Mouse (Mus musculus) heart, adult 18-20 months (tissue): Measurements from ENCODE around the gene Snx1. TPM values are rescaled to one million over a fixed set of nuclear protein-coding genes. Genes with fewer than 3 reads are reported as not detected.

Source experiments
- DNase-seq, 2 experiments: peaks; one replicate each; pipeline ENCODE4 v3.0.0; 2021 to 2022; ENCODE audit warnings: mixed read lengths in 1 of 2
- long read RNA-seq, 2 experiments: library from polyadenylated mRNA; stranded (forward); transcript quantifications; one replicate each; pipeline ENCODE4 v2.0.0; 2021
- total RNA-seq, 2 experiments: library from RNA; stranded (reverse); gene quantifications; 2 replicates each; pipeline ENCODE4 v1.2.3; 2021

Gene Snx1
- 10 to 100 TPM; 27.3 to 27.8 TPM for total RNA-seq
- long read RNA-seq, experiment 1, transcript Snx1-201 (15 exons, 2,073 nt): major isoform, 46 of 49 reads
- long read RNA-seq, experiment 1, partial matches to known transcripts: 0 of 49 reads
- long read RNA-seq, experiment 1, other reads (novel, unspliced or antisense): 3 of 49 reads
- long read RNA-seq, experiment 2, transcript Snx1-201 (15 exons, 2,073 nt): major isoform, 20 of 24 reads
- long read RNA-seq, experiment 2, partial matches to known transcripts: 3 of 24 reads
- long read RNA-seq, experiment 2, other reads (novel, unspliced or antisense): 1 of 24 reads

DNA sequence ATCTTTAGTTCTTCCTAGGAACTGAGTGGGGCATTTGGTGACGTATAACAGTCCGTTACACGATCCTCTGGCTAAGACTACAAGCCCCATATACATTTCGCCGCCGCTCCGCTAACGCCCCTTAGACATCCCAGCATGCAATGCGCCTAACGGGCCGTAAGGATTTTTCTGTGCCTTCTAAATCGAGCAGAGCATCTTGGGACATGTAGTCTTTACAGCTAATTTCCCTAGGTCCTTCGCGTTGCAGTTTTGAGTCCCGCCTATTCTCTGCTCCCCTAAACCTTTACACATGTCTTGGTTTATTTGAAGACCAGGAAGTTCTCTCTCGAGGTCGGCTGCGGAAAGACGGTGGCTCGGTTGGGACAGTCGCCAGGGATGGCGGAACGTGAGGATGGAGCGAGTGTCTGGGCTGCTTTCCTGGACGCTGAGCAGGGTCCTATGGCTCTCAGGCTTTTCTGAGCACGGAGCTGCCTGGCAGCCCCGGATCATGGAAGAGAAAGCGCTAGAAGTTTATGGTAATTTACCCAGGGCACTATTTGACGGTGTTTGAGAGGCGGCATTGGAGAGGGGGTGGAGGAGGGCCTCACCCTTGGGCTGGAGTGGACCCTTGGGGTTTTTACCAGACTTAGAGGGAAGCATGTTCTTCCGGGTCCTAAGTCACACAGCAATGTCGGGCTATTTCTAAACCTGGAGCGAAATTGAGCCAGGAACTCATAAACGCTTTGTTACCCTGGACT lies at the start of gene Snx1, which contains the start of gene Ciao2a:
TSS of gene Snx1 (minus strand) at position 132 of the 737 bp plus-strand sequence.
TSS of gene Ciao2a (plus strand) at position 156 of the 737 bp plus-strand sequence.
- peak; percentile 97 for DNase-seq

DNA sequence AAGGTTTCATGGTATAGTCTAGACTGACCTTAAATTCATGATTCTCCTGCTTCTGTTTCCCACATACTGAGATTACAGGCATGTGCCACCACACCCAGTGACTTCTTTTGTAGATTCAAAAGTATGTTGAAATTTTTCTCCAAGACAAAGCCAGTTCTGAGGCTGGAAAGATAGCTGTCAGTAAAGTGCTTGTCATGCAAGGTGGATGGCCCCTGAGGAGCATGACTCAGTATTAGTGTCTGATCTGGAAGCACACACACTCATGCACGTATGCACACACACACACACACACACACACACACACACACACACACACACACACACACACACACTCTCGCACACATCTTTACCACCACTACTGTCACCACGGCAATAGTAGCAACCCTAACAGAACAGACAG lies 48.6 kb upstream of the Snx1 start:
- DNase-seq: no peak

DNA sequence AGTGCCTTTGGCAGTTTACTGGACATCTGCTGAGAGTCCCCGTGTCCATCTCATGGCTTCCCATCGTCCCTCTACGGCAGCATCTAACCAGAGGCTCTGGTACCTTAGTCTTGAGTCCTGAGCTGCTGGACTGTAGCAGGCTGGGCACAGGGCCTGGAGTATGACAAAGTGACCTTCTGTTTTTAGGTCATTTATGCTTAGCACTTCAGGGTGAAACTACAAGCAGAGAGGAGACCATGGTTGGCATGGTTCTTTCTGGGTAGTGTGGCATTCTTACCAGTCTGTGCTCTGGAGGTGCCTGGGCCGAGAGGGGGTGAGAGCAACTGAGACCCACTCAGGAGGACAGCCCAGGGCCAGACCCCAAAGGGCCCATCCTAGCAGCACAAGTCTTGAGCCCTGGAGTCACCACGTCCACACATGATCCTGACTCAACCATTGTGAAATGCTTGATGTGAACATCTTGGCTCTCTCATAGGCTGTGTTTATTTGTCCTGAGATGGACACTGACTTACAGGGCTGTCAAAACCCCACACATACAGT lies 47.0 kb upstream of the Snx1 start:
- no peak for DNase-seq

DNA sequence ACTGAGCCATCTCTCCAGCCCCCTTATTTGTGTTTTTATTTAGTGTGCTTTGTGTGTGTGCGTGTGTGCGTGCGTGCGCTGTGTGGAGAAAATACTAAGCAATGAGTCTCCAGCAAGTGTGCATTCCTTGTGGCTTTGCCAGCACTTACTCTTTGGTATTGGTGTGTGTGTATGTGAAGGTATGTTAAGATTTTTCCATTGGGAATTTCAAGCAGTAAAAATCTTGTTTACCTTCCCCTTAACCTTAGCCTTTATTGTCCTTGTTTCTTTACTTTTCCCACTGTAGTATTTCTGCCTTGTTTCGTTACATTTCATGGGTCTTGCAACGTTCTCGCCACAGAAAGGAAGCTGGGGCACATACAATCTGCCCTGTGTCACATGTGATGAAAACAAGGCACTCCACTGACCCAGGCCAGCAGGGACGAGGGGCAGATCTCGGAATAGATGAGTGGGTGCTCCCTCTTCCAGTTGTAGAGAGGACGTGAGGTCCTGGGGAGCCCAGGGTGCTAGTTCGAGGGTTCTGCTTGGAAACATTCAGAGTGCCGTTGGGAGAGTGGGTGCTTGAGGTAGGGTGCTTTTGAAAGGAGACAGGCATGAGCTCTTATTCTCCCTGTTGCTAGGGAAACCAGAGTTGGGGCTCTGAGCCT lies 45.0 kb upstream of the Snx1 start:
- DNase-seq: no peak

DNA sequence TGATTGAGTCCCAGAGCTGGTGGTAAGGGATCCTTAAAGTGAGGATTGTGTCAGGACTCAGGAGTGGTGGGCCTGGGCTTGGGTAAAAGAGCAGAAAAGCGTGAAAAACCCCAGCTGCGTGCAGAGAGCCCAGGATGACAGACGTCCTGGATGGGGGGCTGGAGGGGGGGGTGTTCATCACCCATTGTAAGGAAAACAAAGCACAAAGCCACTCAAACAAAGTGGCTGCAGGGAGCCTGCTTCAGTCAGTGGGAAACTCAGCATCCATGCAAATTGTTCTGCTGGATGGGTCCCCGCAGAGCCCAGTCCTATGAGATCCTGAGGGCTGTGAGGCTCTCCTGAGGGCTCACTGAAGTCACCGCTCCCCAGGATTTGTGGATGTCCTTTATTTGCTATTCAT lies 44.1 kb upstream of the Snx1 start:
- DNase-seq: no peak

DNA sequence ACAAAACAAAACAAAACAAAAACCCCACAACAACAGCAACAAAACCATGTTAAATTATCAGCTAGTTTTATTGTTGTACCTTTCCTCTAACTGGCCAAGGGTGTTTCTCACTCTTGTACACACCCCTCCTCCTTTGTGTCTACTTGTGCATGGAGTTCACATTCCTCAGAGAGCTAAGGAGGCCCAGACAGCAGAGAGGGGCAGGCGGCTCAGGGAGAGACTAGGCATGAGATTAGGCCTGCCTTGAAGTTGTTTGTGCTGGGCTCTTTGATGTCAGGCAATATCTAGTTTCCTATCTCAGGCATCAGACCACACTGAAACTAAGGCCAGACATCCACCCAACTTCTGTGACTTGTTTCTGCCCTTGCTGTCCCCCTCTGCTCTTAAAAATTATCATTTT lies 41.8 kb upstream of the Snx1 start:
- no peak for DNase-seq

DNA sequence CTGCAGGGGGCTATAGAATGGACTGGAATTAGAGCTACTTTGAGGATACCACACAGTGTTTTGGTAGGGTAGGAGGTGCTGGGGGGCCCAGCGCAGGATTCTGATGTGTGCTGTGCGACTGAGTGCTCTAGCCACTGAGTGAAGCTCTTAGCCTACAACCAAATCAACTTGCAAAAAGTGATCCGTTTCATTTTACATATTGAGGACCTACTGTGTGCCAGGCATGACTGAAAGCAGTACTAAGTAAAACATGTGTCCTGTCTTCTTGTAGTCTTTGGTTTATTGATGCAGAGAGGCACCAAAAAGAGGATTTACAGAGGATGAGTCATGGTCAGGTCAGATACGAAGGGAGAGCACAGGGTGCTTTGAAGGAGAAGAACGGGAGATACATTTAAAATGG lies 40.8 kb upstream of the Snx1 start:
- DNase-seq: no peak

DNA sequence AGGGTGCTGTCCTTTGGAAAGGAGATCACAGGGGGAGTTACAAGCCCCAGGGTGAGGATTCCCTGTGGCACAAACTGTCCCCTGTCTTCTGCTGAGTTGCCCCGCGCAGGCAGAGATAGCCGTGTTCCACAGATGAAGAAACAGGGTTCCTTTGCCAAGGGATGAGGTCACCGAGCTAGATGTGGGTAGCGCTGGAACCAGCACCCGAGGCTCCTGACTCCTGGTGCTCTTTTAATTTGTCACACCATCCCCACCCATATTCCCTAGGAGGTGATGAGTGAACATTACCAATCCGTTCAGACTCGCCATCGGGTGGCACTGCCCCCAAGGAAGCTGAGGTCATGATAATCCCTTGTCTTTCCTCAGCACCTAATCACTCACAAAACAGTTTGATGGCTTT lies 36.6 kb upstream of the Snx1 start:
- DNase-seq: peak; percentile 61 to 78

DNA sequence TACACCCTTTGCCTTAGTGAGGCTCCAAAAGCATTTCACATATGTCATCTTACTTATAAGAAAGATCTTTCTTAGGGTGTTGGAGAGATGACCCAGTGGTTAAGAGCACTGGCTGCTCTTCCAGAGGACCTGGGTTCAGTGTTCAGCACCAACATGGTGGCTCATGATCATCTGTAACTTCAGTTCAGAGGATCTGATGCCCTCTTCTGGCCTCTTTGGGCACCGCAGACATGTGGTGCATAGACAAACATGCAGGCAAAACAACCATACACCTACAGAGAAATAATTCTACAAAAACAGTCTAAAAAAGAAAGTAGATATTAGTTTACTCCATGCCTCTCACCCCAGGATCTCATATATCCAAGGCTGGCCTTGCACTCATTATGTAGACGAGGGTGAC lies 33.8 kb upstream of the Snx1 start:
- DNase-seq: no peak

DNA sequence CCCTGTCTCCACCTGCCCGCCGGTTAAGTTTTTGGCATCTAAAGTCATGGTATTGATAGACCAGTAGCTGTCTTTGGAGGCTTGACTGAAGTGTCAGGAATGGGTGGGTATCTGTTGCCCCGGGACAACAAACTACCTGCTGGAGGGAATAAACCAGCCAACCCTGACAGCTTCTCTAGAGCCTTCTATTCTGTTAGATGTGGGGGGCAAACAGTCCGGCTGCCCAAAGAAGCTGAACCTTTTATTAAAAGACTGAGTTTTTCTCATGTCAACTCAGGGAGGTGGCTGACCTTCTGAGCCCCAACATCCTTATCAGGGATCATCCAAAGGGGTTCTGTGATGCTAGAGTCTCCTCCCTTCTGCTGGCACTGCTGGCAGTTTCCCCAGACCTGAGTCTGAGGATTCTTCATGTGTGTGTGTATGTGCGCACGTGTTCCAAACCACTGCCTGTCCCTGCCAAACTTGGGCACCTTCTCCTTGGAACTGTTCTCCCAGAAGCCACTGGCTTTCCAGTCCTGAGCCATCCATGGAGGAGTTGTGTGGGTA lies 32.6 kb upstream of the Snx1 start:
- no peak for DNase-seq

DNA sequence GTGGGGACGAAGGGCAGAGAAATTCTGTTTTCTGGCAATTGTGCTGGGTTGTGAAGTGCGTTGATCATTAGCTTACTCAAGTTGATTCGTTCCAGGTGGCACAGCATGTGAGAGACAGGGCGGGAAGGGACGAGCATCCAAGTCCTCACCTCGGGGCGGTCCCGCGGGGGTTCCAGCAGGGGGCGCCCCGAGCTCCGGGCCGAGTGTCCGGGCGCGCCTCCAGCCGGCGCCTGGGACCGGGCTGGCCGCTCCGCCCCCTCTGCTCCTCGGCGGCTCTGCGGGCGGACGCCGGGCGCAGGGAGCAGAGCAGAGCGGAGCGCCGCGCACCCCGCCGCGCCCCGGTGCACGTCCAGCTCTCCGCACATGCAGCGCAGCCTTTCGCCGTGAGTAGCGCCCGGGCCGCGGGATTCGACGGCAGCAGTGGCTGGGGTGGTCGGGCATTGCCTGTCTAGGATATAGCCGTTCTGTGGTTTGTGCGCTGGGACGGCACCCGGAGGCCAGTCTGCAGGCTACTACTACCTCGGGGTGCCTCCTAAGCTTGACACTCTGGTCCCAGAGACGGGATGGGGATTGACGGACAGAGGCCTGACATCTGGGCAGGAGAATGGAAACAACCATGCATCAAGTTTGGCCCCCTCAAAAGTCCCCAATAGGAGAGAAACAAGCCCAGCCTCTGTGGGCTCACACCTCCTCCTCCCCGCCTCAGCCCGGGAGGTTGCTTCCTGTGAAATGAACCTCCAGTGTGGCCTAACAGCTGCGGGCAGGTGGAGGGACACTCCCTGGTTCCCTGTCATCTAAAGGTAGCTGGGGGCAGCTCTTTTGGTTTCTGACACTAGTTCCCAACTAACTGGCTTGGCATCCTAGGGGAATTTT lies 31.8 kb upstream of the Snx1 start, which contains the start of gene Dapk2:
TSS of gene Dapk2 (plus strand) at position 266 of the 873 bp plus-strand sequence.
- peak; percentile 90 for DNase-seq

DNA sequence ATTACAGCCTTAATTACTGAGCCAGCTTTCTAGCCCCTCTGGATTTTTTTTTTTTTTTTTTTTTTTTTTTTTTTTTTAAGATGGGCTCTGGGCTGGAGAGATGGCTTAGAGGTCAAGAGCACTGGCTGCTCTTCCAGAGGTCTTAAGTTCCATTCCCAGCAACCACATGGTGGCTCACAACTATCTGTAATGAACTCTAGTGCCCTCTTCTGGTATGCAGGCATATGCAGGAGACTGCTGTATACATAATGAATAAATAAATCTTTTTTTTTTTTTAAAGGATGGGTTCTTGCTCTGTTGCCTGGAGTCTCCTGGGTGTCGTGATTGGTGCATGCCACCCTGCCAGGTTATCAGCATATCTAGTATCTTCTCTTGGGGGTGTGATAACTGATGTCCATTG lies 29.1 kb upstream of the Snx1 start:
- no peak for DNase-seq

DNA sequence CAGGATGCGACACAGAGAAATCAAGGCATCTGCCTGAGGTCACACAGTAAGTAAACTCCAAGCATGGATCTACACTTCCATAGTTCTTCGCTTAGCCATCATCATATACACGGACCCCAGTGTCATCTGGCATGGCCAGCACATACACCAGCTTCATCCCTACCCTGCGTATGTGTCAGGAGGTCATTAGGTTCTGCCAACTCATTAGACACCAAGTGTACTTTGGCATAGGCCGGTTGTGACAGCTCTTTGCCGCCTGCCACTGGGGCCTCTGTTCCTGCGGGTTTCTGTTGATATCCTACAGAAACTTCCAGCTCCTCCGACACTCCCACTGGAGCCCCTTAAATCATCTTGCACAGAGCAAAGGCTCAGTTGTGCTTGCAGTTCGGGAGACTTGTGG lies 27.6 kb upstream of the Snx1 start:
- no peak for DNase-seq

DNA sequence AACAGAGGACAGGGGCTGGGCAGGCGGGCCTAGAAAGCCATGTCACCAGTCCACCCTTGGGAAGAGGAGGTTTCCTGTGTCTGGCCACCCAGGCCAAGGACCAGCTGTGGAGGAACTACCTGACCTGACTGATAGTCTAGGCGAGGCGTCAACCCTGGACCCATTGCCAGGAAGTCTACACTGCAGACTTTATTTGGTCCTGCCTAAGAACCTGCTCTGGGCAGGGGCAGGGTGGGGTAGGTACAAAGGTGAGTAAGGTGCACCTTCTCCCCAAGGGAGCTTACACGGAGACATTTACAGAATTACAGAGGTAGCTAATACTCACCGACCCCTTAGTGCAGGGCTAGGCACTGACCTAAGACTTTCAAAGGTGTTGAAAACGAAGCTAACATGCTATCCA lies 27.2 kb upstream of the Snx1 start:
- DNase-seq: no peak

DNA sequence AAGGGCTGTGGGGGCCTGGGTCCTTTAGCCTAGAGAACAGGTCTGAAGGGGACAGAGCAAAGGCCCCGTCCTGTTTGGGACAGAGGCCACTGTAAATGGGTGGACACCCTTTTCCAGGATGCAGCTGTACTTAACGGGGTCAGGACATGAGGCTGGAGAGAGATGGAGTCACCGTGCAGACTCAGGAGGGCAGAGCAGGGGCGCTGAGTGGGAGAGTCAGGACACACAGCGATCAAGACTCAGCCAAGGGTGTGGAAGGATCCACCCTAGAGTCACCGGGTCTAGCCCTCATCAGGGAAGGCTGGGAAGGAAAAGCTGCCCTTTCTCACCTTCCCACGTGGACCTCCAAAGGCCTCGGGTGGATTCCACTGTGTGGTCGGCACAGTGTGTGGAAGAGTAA lies 25.6 kb upstream of the Snx1 start:
- DNase-seq: peak in 1 of 2 experiments; percentile 10

DNA sequence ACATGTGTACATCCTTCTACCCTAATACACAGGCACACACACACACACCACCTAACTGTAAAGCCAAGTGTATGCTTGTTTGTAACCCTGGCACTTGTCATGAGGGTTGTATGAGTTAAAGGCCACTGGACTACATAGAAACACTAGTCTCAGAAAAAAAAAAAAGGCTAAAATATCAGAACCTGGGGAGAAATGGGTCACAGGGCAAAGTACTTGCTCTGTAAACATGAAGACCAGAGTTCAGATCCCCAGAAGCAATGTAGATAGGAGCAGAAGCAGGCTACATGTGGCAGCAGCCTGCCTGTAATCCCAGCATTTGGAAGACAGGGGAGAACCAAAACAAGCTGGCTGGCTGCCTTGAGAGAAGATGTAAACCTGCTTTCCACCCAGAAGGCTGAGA lies 19.8 kb upstream of the Snx1 start:
- no peak for DNase-seq

DNA sequence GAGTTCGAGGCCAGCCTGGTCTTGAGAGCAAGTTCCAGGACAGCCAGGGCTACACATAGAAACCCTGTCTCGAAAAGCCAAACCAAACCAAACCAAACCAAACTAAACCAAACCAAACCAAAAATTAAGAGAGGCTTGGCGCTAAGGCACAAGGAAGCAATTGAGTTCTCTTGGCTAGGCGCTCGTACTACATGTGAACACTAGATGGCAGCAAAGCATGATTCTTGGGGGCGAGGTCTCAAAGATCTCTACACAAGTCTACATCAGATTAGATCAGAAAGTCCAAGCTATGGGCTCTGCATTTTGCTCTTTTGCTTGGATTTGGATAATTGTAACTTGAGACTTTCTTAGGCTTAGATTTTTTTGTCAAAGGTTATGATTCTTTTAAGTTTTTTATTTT lies 17.9 kb upstream of the Snx1 start:
- peak; percentile 74 to 86 for DNase-seq

DNA sequence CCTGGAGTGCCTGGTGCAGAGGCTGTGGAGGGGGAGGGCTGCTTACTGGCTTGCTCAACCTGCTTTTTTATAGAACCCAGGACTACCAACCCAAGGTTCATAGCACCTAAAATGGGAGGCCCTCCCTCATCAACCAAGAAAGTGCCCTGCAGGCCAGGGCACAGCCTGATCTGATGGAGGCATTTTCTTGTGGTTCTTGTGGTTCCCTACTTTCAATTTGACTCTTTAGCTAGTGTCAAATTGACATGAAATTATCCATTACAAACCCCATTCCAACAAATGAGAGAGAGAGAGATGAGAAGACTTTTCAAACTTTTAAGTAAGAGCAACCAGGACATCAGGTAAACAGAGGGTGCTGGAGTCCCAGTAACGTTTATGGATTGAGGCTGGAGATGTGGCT lies 15.9 kb upstream of the Snx1 start:
- DNase-seq: no peak

DNA sequence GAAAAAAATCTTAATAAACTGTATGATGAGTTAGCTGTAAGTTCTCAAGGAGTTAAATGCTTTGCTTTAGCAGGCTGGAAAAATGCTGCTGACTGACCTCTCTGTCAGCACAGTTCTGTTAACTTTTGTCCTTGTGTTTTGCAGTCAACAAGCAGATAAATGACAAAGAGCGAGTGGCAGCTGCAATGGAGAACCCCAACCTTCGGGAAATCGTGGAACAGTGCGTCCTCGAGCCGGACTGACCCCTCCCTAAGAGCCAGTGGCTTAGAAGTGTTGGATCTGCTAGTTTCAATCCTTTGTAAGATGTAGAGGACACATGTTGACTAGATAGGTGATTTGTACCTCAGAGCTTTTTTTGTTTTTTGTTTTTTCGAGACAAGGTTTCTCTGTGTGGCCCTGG lies 11.8 kb upstream of the Snx1 start:
- DNase-seq: no peak

DNA sequence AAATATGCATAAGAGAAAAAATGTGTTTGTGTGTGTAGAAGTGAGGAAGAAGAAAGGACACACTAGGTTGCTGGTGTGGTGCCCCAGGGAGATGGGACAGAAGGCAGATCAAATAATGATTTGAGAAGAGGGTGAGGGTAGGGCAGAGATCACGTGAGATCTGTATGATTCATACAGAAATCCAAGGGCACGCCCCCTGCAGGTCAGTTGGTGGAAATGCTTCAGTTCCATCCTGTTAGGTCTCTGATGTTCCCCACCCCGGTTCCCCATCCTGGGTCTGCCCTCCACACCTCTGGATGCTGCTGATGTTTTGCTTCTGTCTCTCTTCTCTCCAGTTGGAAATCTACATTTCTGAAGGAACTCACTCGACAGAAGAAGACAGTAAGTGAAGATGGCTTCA lies 9.6 kb upstream of the Snx1 start:
- no peak for DNase-seq

DNA sequence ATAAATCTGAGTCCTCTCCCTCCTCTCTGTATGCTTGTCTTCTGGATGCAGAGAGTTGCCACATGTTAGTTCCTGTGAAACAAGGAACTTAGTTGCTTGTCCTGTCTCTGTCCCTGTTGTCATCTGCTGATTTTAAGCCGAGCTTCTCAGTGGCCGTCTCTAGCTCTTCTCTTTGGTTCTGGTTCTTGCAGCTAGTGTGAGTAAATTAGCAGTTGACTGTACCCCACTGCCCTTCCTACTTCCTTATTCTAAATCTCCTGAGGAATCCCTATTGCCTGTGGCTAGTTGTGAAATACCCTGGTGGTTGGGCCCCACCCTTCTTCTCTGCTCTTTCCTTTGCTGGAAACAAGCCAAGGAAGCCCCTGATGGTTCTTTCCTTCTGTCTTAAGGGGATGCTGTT lies 5.1 kb upstream of the Snx1 start:
- DNase-seq: peak; percentile 18 to 25

DNA sequence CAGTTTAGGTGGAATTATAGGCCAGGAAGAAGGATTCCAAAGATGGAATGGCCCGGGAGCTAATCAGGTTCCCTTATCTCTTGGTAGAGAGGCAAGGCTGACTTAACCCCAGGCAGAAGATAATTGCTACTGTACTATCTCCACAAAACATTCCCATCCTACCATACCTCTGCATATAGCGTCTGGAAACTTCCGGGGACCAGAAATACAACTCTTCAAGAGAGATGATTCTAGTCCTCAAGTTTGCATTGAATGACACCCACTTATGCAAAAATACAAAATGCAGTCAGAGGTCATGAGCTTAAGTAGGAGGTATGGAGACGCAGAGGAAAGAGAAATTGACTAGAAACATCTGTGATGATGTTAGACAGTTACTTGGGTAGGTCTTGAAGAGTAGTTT lies 1.5 kb upstream of the Snx1 start:
- DNase-seq: no peak
